Mouse (Mus musculus): ENCODE results near the gene Alox12.

DNA sequence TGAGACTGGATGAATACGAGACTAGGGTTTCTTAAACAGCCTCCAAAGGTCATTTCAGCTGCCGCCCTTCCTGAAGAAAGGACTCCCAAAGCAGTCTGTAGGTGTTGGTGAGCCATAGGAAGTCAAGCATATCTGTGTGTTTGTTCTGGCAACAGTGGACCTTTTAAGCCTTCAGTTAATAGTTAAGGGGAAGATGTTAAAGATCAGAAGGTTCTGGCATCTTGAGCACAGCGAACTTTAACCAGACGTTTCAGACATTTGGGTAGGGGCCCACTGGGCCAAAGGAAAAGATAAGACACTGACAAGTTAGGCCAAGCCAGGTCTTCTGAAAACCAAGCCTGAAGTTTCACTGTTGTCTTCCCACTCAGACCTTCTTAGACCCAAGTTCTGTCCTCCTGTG lies 37.1 kb downstream of the Alox12 start:
- TF ChIP-seq MAFK (IDR thresholded peaks at IDR 0.05; ENCODE audit: insufficient read depth, low read depth, low read length) (no peak), CHD2 (IDR thresholded peaks at IDR 0.05; ENCODE audit: low read depth, low read length) (no peak), ZNF384 (IDR thresholded peaks at IDR 0.05; ENCODE audit: low read depth, low read length) (no peak), HCFC1 (IDR thresholded peaks at IDR 0.05; ENCODE audit: borderline replicate concordance, insufficient read depth, low read length) (no peak), ZC3H11A (IDR thresholded peaks at IDR 0.05; ENCODE audit: borderline replicate concordance, low read depth, low read length) (no peak)
